Mouse (Mus musculus) brain, adult 2 months (tissue): ENCODE data around the gene Tdrd3.
A peak's percentile ranks its signal among the peaks of the same experiment; 100 is the strongest.

Source experiments
- DNase-seq: peaks from one replicate; pipeline ENCODE4 v3.0.0; 2011; ENCODE audit warnings: low read depth, low spot score

The Tdrd3 gene

DNA sequence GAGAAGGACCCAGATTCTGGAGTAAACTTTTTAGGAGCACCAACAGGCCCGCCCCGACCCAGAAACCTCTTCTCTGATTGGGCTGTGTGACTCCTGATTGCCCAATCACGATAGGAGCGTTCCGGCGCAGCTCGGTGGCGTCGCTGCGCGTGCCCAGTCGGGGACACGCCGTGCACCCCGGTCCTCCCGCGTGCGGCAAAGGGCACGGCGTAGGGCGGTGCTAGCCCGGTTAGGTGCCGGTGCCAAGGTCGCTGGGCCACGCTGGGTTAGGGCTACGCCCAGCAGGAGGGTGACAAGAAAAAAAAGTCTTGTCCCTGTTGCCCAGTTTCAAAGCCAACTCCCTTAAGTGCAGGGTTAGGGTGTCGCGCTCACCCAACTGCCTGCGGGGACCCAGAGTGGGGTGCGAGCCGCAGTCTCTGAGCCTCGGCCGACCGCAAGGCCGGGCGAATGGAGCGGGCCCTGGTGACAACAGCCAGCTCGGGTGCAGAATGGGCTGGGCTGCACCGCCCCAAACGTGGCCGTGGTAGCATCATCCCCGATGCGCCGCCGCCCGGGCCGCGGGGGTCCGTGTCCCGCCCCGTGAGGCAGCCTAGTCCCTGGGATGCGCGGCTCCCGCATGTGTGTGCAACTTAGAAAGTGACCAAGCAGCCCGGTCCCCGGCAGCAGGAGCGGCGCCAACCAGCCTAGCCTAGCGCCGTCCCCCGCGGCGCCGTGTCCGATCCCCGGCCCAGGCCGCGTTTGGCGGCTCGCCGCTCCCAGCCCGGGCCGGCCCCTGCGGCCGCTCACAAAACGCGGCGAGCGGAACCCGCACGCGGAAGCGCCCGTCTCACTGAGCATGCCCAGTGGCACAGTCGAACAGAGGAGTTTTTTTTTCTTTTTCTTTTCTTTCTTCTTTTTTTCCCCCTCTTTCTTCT, at the start of gene Tdrd3:
TSS of gene Tdrd3 (plus strand) at position 832 of the 914 bp plus-strand sequence.
- DNase-seq, result peak; percentile 98

DNA sequence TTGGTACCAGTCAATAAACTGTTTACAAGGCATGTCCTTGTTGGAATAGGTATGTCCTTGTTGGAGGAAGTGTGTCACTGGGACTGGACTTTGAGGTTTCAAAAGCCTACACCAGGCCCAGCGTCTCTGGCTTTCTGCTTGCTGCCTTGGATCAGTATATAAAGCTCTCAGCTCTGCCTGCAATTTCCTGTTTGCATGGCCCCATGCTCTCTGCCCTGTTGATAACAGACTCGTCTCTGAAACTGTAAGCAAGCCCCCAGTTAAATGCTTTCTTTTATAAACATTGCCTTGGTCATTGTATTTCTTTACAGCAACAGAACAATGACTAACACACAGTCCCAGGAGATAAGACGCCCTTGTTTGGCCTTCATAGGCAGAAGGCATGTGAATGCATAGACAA, 49.3 kb upstream of the Tdrd3 start:
- DNase-seq, result no peak

DNA sequence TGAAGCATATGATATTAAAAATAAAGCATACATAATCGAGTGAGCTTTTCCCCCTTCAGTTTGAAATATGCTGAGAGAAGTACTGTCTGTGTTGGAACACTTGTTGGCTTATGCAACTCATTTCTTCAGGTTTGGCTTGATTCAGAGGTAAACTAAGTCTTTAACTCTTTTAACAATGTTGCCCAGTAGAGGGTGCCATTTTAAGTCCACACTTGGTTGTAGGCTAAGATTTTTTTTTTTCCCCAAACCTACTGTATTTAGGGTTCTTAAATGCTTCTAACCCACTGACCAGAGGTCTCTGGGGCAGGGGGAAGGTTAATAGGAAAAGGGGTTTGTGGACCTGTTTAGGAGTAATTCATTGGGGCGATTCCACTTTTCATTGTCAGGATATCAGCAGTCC, 33.4 kb upstream of the Tdrd3 start:
- no peak for DNase-seq

DNA sequence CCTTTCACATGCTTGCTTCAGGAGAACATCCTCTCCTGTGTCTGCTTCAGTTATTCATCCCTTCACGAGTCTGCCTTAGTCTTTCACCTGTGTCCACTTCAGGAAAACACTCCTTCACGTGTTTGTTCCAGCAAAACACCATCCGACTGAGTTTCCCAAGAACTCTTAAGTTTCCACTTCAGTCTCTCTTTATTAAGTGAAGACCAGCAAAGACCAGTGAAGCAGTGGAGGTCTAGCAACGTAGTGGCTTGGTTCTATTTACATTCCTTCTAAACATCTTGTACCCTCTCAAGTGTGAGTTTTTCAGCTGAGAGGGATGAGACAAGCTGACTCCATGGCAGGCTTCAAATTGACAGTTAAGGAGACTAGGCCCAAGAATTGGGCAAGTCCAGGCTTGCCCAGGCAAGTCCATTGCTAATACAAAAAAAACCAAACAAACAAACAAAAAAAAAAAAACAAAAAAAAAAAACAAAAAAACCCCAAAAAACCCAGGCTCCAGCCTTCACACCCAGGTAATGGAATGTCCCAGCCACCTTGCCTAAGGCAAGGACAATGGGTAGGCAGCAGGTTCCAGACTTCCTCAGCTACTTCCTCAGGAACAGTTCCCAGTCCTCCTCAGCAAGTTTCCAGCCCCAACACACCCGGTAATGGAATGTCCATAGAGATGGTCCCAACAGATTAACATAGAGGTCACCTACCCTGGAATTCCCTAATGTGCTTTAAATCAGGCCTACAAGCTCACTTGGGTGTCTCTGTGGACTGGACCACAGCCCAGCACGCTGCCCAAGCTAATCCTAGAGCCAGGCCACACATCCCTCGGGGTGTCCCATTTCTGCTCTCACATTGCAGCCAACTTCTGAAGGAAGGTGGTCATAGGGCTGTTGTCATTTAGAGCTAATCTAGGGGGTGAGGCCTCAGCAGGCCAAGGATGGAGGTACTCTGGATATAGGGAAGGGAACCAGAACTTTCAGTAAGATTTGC, 31.9 kb upstream of the Tdrd3 start:
- no peak for DNase-seq

DNA sequence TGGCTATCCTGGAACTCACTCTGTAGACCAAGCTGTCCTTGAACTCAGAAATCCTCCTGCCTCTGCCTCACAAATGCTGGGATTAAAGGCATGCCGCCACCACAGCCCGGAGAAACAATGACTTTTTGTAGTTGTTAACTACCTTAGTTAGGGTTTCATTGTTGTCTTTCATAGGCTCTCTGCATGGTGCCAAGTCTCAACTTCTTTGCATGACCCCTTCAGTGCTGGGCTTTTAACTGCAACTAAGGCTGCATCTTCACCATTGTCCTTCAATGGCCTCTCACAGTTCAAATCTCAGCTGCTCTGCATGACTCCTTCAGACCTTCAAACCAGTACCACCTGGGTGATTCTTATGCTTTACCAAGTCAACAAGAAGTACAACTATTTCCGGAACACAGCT, 23.3 kb upstream of the Tdrd3 start:
- no peak for DNase-seq

DNA sequence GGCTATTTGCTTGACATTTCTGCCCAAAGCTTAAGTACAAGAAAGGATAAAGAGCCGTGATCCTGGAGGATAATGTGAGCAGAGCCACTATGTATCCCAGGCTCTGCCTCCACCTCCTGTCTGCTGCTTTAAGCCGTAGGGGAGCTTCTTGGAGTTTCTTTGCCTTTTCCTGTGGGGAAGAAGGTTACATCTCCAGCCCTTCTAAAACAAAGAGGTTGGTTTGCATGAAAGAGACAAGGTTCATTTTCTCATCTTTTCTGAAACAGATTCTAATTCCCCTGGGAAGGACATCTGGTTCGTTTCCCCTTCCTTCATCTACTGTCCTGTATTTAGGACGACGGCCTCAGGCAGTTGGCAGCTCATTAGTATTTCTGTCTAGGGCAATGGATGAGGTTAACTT, 19.8 kb upstream of the Tdrd3 start:
- DNase-seq, result peak; percentile 15

DNA sequence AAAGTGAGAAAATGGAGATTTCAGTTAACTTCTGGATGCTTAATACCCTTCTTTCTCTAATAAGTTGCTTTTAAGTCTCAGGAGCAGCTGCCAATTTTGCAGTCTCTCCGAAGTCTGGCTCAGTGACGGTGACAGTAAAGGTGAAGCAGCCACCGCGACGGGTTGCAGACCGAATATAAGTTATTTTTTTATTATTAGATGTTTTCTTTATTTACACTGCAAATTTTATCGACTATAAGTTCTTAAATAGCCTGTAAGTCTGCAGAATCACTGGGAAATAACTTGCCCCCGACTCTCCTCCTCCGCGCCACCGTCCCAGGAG, 992 bp upstream of the Tdrd3 start:
- DNase-seq, result no peak

DNA sequence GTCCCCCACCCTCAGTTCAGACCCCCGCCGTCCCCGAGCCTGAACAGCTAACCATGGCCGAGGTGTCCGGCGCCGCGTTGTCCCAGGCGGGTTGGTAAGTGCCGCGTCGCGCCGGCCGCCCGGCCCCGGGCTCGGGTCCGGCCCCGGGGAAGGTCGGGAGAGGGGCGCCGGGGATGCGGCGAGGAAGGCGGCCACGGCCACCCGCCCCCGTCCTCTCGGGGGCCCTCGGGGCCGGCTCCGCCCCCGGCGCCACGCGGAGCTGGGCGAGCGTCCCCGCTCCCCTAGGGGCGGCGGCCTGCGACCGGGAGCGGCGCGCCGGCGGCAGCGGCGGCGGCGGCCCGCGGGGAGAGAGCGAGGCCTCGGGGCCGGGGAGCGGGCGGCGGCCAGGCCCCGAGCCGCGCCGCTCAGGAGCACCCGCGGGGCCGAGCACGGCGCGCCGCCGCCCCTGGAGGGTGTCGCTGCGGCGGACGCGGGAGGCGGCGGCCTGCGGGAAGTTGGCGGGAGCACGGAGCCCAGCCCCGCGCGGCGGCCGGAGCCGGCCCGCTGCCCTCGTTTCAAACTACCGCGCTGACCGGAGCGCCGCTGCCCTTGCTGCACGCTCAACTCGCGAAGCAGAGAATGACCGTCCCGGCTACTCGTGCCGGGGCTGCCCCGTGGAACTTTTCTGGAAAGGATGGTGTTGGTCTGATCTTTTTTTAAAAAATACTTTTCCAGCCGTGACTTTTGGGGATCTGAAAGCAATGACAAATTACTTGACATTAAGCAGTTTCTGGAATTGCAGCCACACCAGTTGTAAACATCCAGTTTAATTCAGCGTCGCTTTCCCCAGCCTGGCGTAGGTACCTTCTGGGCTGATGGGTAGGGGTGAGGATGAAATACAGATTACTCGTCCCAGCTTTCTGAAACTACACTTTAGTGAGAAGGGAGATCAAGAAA, 584 bp downstream of the Tdrd3 start:
- peak; percentile 68 for DNase-seq

DNA sequence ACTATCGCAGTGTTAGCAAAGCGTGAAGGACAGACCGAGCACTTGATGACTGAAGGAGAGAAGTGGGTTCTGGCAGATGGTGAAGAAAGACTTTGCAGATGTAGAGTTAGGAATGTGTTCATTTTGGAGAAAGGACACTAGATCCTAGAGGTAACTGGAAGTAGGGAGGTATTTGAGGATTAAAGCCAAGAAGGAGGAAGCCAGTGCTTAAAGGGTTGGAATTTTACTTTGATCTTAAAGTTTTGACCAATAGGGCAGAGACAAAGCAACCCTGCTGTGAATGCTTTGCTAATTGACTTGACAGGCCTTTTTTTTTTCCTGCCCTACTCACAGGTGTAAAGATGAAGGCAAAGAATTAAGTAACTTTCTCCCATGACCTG, 1.2 kb downstream of the Tdrd3 start:
- no peak for DNase-seq

DNA sequence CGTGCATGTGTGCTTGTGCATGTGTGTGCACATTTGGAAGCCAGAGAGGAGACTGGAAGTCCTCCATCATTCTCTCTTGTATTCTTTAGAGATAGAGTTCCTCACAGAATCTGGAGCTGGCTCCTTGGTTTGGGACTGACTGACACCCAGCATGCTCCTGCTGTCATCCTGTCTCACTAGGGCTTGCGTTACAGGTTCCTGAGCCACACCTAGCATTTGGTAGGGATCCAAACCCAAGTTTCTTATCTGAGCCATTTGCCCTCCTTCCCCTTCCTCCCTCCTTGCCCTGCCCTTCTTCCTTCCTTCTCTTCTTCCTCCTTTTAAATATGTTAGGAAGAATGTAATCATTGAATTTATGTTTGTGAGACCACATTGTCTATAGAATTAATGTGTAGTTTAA, 3.3 kb downstream of the Tdrd3 start:
- DNase-seq, result peak; percentile 12

DNA sequence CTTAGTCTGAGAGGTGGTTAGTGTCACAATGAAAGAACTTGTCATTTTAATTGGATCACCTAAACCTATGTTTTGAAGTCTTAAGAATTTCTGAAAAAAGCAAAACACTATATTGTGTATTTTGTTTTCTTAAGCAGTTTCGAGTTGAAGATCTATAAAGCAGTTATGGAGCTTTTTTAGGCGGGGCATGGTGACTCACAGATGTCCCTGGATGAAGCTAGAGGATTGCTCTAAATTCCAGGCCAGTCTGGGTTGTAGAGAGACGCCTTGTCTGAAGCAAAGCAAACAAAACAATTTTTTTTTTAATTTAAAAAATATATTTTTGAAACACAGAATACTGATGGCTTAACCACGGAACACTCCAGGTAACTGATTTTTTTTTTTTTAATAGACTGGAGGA, 4.1 kb downstream of the Tdrd3 start:
- no peak for DNase-seq

DNA sequence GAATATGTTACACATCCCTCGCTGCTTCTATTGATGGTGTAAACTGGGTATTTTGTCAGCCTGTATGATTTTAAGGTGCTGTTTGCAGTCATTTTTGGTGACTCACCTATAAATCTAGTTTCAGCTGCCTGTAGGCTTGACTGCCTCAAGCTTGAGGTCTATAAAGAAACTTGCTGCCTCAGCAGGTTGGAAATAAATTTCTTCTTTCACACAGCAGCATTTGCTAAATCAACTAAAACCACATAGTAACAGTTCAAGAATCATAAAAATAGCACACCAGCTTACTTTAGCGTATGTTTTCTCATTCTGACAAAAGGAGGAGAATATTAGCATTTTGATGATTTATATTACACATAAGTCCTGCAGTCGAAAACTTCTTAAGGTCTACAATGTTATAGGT, 6.0 kb downstream of the Tdrd3 start:
- DNase-seq, result peak; percentile 36

DNA sequence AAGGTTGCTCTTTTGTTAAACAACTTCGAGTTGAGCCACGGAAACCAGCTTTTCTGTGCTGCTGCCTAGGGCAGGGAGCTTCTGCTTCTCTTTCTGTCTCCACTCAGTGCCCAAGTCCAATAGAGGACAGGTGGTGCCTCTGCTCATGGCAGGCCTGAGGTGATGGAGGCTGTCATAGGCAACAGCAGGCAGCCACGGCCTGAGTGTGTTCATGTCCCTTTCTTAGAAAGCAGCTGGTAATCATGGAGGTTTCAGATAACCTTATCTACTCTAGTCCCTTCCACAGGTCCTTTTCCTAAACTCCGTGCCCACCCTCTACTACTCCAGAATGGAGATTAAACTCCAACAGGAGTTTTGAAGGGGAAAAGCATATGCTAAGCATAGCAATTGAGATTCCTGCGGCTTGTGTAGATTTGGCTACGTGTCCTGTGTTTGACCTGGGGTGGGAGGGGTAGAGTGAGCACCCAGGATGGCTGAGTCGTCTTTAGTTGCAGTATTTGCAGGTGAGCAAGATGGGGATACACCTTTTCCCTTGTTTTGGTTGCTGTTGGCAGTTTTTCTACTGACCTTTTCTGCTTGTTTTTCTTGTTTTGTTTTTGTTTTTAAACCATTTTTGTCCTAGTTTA, 10.0 kb downstream of the Tdrd3 start:
- DNase-seq, result peak; percentile 28

DNA sequence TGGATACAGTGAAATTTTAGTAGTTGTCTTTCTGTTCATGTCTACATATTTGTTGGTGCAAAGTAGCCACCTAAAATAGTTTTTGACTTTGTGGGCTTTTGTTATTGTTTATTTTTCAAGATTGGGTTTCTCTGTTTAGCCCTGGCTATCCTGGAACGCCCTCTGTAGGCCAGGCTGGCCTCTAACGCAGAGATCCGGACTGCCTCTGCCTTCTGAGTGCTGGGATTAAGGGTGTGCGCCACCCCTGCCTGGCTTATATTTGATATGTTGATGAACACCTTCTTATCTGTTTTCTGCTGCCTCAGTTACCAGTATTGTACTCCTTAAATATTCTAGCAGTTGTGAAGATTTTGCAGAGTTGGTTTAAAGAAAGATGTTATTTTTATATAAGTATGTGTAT, 10.6 kb downstream of the Tdrd3 start:
- no peak for DNase-seq

DNA sequence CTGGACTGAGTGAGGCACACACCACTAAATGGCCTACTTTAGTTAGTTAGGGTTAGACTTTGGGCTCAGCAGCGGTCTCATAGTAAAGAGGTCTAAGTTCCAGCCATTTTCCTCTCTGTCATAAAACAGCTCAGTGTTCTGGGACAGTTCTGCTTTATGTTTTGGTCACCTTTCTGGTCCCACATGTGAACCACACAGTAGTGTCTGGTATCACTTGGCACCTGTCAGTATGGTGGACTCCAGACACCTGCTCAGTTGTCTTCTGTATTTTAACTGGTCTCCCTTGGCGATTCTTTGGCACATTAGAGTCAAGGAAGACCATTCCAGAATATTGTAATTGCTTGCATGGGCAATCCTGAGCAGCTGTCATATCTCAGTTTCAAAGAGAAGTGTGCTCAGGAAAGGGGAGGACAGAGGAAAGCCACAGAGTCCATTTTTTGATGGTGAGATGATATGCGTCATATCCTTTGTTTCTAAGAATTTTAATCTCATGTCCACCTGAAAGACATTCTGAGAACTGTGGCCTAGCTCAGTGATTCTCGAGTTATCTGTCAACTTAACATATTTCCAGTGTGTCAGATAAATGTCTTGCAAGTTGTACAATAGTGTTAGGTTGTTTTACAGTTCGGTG, 11.3 kb downstream of the Tdrd3 start:
- DNase-seq, result no peak

DNA sequence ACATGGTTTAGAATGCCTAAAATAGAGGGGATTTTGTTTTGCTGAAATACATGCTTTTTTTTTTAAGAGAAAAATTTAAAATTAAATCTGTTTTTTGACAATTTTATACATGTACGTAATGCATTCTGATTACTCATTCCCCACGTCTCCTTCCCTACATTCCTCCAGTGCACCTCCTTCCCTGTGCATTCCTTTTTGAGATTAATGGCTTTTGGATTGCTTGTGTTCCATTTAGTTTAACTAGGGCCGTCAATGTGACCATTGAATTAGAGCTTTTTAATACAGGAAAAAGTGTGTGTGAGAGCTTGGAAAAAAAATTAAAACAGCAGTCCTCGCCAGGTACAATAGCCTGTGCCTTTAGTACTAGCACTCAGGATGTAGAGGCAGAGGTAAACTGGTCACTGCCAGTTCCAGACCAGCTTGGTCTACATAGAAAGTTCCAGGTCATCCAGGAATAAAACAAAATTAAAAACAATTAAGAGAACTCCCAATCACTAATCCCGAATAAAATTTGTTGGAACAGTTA, 17.0 kb downstream of the Tdrd3 start:
- no peak for DNase-seq

DNA sequence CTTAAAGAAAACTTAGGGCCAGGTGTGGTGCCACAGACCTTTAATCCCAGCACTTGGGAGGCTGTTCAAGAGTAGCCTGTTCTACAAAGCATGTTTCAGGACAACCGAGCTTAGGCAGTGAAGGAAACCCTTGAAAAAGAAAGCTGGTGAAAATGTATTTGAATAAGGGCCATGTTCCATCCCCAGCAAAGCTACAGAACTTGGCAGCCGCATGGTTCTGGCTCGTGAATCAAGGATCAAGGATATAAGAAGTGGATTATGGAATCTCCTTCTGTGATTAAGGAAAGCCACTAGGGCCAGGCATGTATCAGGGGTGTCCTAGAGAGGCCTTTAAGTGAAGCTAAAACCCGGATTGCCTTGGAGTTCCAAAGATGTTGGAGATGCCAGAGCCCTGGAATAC, 18.9 kb downstream of the Tdrd3 start:
- DNase-seq, result no peak

DNA sequence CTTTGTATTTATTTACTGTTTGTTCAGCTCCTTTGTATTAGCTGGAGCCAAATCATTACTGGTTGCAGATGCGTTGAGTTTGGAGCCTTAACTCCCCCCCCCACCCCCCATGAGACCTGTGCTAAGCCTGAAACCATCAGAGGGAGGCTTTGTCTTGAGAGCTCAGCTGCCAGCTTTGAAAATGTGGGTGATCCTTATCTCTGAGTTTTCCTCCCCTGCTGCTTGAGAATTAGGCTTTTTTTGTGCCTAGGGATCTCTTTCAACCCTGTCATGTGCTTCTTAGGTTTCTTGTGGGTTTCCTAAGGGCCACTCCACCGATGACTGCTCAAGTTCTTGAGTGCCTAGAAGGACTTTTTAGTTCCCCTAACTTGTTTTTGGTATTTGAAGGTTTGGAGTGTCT, 23.3 kb downstream of the Tdrd3 start:
- DNase-seq, result no peak

DNA sequence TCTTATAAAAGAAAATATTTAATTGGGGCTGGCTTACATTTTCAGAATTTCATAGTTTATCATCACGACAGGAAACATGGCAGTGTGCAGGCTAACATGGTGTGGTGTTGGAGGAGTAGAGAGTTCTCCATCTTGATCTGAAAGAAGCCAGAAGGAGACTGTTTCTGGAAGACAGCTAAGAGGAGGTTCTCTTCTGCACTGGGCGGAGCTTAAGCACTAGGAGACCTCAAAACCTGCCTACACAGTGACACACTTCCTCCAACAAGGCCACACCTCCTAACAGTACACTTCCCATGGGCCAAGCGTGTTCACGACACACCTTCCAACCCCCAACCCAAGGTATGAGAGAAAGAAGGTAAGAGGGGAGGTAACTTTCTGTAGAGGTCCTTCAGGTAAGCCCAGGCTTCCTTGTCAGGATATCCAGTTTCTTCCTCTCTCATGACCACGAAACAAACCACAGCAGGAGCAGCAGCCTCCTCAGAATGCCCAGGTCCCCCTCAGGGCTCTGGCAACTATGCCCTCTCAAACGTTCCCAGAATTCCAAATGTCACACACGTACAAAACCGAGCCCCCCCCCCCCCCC, 30.0 kb downstream of the Tdrd3 start:
- DNase-seq, result no peak
